Mouse (Mus musculus): ENCODE results near the gene Mapk7. TPM values are rescaled to one million over a fixed set of nuclear protein-coding genes. Genes with fewer than 3 reads are reported as not detected.

Gene Mapk7
- total RNA-seq, 2 experiments from 2014 or later, result 26.2 to 28.5 TPM

DNA sequence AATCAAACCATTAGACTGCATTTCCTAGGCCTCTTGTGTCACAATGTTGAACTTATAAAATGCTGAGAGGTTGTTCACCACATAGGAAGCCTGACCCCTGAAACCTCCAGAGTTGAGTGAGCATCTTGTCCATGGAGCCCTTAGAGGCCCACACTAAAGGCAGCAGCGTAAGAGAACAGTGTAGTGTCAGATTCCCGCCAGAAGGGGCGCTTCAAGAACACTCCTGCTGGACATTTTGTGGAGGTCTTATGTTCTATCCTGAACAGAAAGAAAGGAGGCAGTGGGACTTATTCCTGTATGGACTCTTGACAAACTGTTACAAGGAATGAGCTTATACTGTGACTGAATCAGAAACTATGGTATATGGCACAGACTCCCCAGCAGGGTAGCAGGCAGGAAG, 20.7 kb upstream of the Mapk7 start:
- DNase-seq (ENCODE audit: low spot score in 2 of 2), result peak in 1 of 2 experiments; percentile 44
- Histone ChIP-seq H3K4me3 (no peak overlapping the region), H3K27ac (peak overlapping the region; percentile 47; the same call in 1 of the 2 replicates)
- TF ChIP-seq CTCF (conservative IDR thresholded peaks at IDR 0.05), result peak; percentile 79

DNA sequence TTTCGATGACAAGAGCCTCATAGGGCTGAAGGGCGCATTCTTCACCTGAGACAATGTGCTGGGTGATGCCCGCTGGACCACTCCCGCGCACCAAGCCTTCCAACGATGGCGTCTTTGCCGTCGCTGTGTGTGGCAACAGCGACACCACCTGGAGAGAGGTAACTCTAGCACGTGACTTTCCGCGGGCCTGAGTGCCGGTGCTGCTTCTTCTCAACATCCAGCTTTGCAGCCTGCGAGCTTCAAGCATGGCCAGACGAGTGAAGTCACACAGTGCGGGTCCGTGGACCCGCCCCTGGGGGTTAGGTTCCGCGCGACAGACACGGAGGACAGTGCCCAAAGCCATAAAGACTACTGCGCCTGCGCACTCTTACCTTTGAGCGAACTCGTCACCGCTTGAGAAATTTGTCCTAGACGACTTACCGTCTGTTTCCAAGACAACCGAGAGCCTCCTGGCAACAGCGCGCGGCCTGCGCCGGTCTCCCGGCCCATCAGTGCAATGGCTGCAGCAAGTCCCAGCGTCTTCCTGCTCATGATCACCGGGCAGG, 10.6 kb upstream of the Mapk7 start, which contains the start of gene B9d1:
Gene B9d1 (plus strand): TSS at position 432 of the 545 bp plus-strand sequence.
- Histone ChIP-seq H3K4me3 (peak within 1 kb of the TSS; percentile 72), H3K27ac (peak within 1 kb of the TSS; percentile 99)
- TF ChIP-seq CTCF (conservative IDR thresholded peaks at IDR 0.05), result peak; percentile 94
- peak; percentile 95 to 96 for DNase-seq (ENCODE audit: low spot score in 2 of 2)

DNA sequence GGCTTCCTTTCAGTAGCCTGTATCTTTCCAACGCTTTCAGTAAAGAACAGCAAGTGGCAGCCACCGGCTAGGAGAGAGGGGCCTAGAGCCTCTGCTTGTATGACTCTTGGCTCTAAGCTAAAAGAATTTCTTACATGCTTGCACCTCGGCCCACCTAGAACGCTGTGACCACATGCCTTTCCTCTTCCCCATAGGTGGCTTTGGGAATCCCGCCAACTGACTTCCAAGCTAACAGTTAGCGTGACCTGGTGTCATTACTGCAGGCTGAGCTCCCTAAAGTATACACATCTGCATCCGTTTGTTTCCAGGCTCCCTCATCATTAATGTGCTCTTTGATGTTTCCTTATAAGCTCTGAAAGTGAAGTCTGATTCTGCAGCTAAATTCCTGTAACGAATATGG, 9.7 kb upstream of the Mapk7 start:
- no peak overlapping the region for H3K4me3 ChIP-seq
- H3K27ac ChIP-seq, result peak overlapping the region; percentile 99
- TF ChIP-seq CTCF (conservative IDR thresholded peaks at IDR 0.05), result no peak
- no peak for DNase-seq (ENCODE audit: low spot score in 2 of 2)

DNA sequence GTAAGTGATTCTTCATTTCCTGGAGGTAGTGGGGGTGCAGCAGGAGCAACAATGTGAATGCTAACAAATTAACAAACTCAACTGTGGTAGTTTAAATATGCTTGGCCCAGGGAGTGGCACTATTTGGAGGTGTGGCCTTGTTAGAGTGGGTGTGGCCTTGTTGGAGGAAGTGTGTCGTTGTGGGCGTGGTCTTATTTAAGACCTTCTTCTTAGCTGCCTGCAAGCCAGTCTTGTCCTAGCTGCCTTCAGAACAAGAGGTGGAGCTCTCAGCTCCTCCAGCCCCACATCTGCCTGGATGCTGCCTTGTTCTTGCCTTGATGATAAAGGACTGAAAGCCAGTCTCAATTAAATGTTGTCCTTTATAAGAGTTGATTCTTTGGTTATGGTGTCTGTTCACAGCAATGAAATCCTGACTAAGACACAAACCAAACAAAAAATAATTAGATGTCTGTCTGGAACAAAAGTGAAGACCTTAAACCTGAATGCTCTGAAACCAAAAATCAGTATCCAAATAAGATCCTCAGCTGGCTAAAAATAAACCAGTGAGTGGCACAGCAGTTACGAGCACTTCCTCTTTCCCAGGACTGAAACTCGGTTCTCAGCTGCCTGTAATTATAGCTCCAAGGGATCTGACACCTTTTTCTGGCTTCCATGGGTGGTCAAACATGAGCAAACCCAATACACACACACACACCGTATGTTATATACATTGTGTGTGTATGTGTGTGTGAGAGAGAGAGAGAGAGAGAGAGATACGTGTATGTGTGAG, 4.7 kb upstream of the Mapk7 start:
- Histone ChIP-seq H3K27ac (no peak overlapping the region; the same call in 1 of the 2 replicates), H3K4me3 (no peak overlapping the region)
- DNase-seq (ENCODE audit: low spot score in 2 of 2), result no peak
- TF ChIP-seq CTCF (conservative IDR thresholded peaks at IDR 0.05), result no peak

DNA sequence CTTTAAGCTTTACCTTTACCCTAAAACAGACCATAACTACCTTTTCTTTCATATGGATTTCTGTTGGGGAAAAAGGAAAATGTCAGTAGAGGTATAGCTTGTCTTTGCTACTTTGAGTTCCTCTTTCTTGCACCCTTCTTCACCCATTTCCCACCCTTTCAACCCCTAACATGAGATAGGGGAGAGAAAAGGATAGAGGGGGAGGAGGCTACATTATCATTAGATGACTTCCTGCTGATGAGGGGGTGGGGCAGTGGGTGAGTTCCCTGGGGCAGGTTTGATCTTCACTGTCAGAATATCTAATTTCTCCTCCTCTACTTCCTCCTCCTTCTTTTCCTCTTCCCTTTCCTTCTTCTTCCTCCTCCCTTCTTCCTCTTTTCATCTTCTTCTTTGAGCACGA, 3.3 kb upstream of the Mapk7 start:
- Histone ChIP-seq H3K4me3 (no peak overlapping the region), H3K27ac (no peak overlapping the region)
- TF ChIP-seq CTCF (conservative IDR thresholded peaks at IDR 0.05), result no peak
- DNase-seq (ENCODE audit: low spot score in 2 of 2), result no peak

DNA sequence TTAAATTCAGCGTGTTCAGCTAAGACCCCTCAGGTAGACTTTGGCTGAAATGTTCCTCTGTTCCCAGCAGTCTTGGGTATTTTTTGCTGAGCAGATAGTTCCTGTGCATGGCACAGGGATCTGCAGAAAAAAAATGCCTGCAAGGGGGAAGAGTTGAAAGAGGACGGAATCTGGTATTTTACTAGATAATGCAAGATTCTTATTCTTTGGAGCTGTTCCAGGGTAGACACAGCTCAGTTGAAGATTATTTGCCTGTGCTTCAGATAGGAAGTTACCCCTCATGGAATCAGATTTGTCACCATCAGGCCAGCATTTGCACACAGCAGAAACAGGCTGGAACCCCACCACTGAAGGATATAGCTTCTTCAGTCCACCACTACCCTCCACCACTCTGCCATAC, 1.3 kb upstream of the Mapk7 start:
- DNase-seq (ENCODE audit: low spot score in 2 of 2), result no peak
- no peak for TF ChIP-seq CTCF (conservative IDR thresholded peaks at IDR 0.05)
- H3K4me3 ChIP-seq, result no peak overlapping the region
- peak overlapping the region; percentile 94; the same call in 1 of the 2 replicates for H3K27ac ChIP-seq

DNA sequence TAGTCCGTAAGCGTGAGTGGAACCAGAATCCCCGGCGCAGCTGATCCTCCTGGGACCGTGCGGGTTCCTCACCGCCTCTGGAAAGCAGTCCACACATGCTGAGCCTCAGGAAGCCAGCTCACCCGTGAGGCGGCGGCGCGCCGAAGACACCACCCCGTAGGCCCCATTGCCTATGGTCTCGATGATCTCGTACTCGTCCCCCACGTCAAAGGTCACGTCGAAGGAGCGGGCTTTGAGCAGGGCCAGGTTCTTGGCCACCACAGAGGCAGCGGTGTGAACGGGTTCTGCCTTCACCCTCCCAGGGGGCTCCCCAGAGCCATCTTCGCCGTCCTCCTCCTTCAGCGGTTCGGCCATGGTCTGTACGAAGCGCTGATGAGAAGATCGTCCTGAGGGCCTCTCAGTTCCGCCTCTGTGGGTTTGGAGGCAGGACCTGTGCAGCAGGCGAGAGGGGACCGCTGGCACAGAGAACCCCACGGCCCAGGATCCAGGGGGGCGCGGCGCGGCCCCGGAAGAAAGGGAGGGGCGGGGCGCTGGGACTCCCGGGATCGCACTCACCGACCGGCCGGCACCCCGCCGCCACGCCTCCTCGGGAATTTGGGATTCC, 579 bp downstream of the Mapk7 start:
- TF ChIP-seq CTCF (conservative IDR thresholded peaks at IDR 0.05), result no peak; the same call in 1 of the 2 replicates
- no peak for DNase-seq (ENCODE audit: low spot score in 2 of 2)
- Histone ChIP-seq H3K4me3 (peak overlapping the region; percentile 82), H3K27ac (peak overlapping the region; percentile 86)

DNA sequence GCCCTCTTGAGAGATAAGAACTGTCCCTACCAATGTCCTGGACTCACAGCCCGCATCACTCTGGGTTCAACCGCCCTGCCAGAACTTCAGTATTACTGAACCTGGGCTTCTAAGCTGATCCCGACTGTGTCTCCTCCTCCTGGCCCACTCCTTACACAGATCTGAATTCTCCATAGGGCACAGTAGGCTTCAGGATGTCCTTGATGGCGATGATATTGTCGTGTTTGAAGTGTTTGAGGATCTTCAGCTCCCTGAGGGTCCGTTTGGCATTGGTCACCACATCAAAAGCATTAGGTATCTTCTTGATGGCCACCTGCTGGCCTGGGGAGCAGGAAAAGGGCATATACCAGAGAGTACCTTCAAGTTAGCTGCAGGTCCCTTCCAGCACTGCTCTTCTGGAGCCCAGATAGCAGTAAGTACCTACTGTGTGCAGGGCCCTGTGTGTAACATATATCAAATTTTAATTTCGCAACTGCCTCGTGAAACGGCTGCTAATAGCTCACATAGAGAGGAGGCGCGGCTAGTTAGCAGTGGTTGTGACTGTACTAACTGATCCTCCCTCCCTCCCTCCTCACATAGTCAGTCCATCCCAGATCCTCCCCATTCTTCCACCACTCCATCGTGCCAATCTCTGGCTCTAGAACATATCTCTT, 1.3 kb downstream of the Mapk7 start:
- H3K4me3 ChIP-seq, result peak overlapping the region; percentile 82
- peak overlapping the region; percentile 86 for H3K27ac ChIP-seq
- TF ChIP-seq CTCF (conservative IDR thresholded peaks at IDR 0.05), result no peak
- no peak for DNase-seq (ENCODE audit: low spot score in 2 of 2)

DNA sequence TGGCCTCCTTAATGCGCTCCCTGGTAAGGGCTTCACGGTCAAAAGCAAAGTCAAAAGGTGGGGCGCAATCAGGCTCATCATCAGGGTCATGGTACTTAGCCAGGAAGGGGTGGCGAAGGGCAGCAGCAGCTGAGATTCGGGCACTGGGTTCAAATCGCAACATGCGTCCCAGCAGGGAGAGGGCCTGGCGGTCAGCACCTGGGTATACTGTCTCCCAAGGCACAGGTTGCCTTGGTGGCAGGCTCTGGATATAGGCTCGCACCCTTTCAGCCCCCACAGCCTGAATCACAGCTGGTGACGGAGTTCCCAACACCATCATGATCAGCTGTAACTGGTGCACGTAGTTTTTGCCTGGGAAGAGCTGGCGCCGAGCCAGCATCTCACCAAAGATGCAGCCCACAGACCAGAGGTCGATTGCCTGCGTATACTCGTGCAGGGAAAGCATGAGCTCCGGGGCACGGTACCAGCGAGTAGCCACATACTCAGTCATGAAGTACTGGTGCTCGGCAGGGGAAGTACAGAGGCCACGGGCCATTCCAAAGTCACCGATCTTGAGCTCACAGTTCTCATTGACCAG, 3.2 kb downstream of the Mapk7 start:
- no peak for TF ChIP-seq CTCF (conservative IDR thresholded peaks at IDR 0.05)
- H3K4me3 ChIP-seq, result no peak overlapping the region
- DNase-seq (ENCODE audit: low spot score in 2 of 2), result no peak
- no peak overlapping the region for H3K27ac ChIP-seq

DNA sequence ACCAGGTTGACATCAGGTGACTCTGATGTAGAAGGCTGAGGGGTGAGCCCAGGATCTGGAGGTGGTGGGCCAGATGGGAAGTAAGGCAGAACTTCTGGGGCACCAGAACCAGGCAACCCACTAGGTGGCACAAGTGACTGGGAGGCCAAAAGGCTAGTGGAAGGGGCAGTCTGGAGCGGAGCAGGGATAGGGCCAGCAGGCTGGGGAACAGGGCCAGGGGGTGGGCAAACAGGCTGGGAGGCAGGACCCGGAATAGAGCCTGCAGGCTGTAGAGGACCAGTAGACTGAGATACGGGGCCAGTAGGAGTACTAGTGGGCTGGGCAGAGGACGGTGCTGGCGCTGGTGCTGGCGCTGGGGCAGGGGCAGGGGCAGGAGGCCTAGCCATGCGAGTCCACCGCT, 4.3 kb downstream of the Mapk7 start:
- peak overlapping the region; percentile 48 for H3K27ac ChIP-seq
- H3K4me3 ChIP-seq, result no peak overlapping the region
- no peak for TF ChIP-seq CTCF (conservative IDR thresholded peaks at IDR 0.05)
- DNase-seq (ENCODE audit: low spot score in 2 of 2), result no peak

DNA sequence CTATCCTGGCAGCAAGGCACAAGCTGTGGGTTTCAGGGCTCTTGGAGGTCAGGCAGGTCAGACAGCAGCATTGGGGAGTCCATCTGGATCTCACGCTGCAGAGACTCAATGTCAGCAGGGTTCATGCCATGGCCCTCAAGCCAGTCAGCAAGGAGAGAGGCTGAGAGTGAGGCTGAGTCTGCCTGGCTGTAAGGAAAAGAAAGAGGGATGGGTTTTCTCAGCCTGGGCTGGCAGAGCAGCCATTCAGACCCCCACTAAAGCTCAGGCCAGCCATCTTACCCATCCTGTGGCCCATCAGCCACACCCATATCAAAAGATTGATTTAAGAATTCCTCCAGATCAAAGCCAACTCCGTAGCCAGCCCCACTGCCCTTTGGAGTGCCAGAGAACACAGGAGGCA, 5.1 kb downstream of the Mapk7 start:
- Histone ChIP-seq H3K4me3 (no peak overlapping the region), H3K27ac (peak overlapping the region; percentile 48; the same call in 1 of the 2 replicates)
- DNase-seq (ENCODE audit: low spot score in 2 of 2), result no peak

DNA sequence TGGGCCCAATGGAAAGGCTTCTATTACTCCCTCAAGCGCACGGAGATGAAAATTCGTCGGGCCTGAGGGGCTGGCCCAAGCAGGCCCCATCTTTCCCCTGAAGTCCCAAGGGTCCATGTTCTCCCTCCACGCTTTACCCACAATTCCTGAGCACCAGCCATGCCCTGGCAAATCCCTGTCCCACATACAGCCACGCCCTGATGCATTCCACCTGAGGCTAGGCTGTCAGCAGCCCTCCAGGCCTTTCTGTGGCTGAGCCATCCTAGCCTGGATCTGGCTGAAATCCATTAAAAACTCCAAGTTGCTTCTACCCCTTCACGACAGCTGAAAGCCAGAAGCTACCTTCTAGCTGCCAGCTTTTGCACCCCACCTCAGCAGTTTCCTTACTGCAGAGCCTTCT, 6.3 kb downstream of the Mapk7 start:
- no peak overlapping the region for H3K4me3 ChIP-seq
- peak overlapping the region; percentile 33; the same call in 1 of the 2 replicates for H3K27ac ChIP-seq
- no peak for TF ChIP-seq CTCF (conservative IDR thresholded peaks at IDR 0.05)
- no peak for DNase-seq (ENCODE audit: low spot score in 2 of 2)

More for the DNA sequence above, 5.1 kb downstream of the Mapk7 start:
- no peak for TF ChIP-seq CTCF (conservative IDR thresholded peaks at IDR 0.05)

All from layer of hippocampus, adult 2 months (tissue).